Mouse (Mus musculus) c-Kit-negative CD71-positive TER-119-positive erythroid progenitor cells, embryonic 14.5 days (primary cell): Measurements from ENCODE around the gene Olfr109.

Experiments
- DNase-seq: peaks from one replicate; pipeline ENCODE4 v3.0.0-alpha.2; 2013; ENCODE audit warnings: low read depth, low spot score

Olfr109 gene

GRCm38 (mm10) chr17:37458616-37459015 is at the start of gene Olfr109:
TSS of gene Olfr109 (plus strand) at chr17:37458916.
- no peak for DNase-seq

- no peak for DNase-seq
Measured at GRCm38 (mm10) chr17:37413380-37413779, 45.3 kb upstream of the Olfr109 start.

GRCm38 (mm10) chr17:37445180-37445579 is 13.5 kb upstream of the Olfr109 start, which contains the start of gene Olfr108:
TSS of gene Olfr108 (plus strand) at chr17:37445480.
- no peak for DNase-seq

GRCm38 (mm10) chr17:37483452-37483851 is 24.7 kb downstream of the Olfr109 start, which contains the start of gene H2-M2:
TSS of gene H2-M2 (minus strand) at chr17:37483552.
- no peak for DNase-seq

GRCm38 (mm10) chr17:37491930-37492518 is 33.3 kb downstream of the Olfr109 start, which contains the start of gene Olfr110:
TSS of gene Olfr110 (plus strand) at chr17:37492468.
- DNase-seq: no peak

- no peak for DNase-seq
Measured at GRCm38 (mm10) chr17:37507730-37508129, 49.0 kb downstream of the Olfr109 start, which contains the start of gene Olfr111. TSS of gene Olfr111 (plus strand) at chr17:37508030.
